Mouse (Mus musculus) heart, embryonic 12.5 days (tissue): ENCODE measurements around the gene Fam160a2. TPM values are rescaled to one million over a fixed set of nuclear protein-coding genes. Genes with fewer than 3 reads are reported as not detected.

Source experiments
- ATAC-seq: fragments of 200-750 bp; cut with Nextera tagmentation; 2 replicates; pipeline ENCODE4 v1.8.0; 2017; ENCODE audit warnings: moderate TSS enrichment, moderate library complexity; ENCODE audit not compliant: insufficient number of reproducible peaks, low FRiP score
- H3K27ac ChIP-seq: fragments of 300-500 bp; sonication (generic); 2 replicates; pipeline ENCODE4 v1.5.1; 2016; ENCODE audit warnings: mild to moderate bottlenecking, moderate library complexity; ENCODE audit not compliant: poor library complexity, severe bottlenecking
- H3K27me3 ChIP-seq: fragments of 300-500 bp; sonication (generic); replicated peaks from 2 replicates; pipeline ENCODE4 v1.6.1; 2016; ENCODE audit warnings: mild to moderate bottlenecking, moderate library complexity
- H3K36me3 ChIP-seq: fragments of 300-500 bp; sonication (generic); 2 replicates; pipeline ENCODE4 v1.6.1; 2016; ENCODE audit warnings: mild to moderate bottlenecking, moderate library complexity
- H3K4me1 ChIP-seq: fragments of 300-500 bp; sonication (generic); replicated peaks from 2 replicates; pipeline ENCODE4 v1.6.1; 2016; ENCODE audit warnings: mild to moderate bottlenecking
- H3K4me2 ChIP-seq: fragments of 300-500 bp; sonication (generic); 2 replicates; pipeline ENCODE4 v1.6.1; 2016; ENCODE audit warnings: mild to moderate bottlenecking, moderate library complexity
- H3K4me3 ChIP-seq: fragments of 300-500 bp; sonication (generic); 2 replicates; pipeline ENCODE4 v1.5.1; 2016; ENCODE audit warnings: mild to moderate bottlenecking
- H3K9ac ChIP-seq: fragments of 300-500 bp; sonication (generic); 2 replicates; pipeline ENCODE4 v1.6.1; 2016; ENCODE audit warnings: mild to moderate bottlenecking, moderate library complexity
- H3K9me3 ChIP-seq: fragments of 300-500 bp; sonication (generic); replicated peaks from 2 replicates; pipeline ENCODE4 v1.6.1; 2016; ENCODE audit warnings: mild to moderate bottlenecking, moderate library complexity
- WGBS: fragments of 180-500 bp; shearing (Covaris S2); methylation state at CpG from one replicate; pipeline ENCODE4 v1.1.7; 2016; 5-methylcytosine and 5-hydroxymethylcytosine counted together
- polyA plus RNA-seq: library from polyadenylated mRNA; unstranded; fragments of >200 nt; fragmentation: Nextera tagmentation; extraction: Ambion mirVana; gene quantifications from 2 replicates; pipeline ENCODE4 v1.2.1, GENCODE M21; 2016

Gene Fam160a2
- 34.0 and 36.2 TPM in 2 replicates for polyA plus RNA-seq

GRCm38 (mm10) chr7:105399935-105400624 is at the start of gene Fam160a2:
TSS of gene Fam160a2 (minus strand) at chr7:105400054.
- Histone ChIP-seq H3K9ac (peak within 1 kb of the TSS; percentile 96), H3K9me3 (no peaks in the 10 kb centered on the region), H3K4me3 (peak within 1 kb of the TSS; percentile 94), H3K27me3 (no peaks in the 10 kb centered on the region), H3K4me2 (peak within 1 kb of the TSS; percentile 90), H3K36me3 (peaks cover 6% of the 10 kb centered on the region; the same call in 1 of the 2 replicates), H3K4me1 (peaks cover 7% of the 10 kb centered on the region), H3K27ac (peak within 1 kb of the TSS; percentile 82)
- WGBS, result under 1% methylated on average over 55 of the region's 55 CpGs
- ATAC-seq, result peak; percentile 99

- Histone ChIP-seq H3K36me3 (no peaks in the 10 kb centered on the region), H3K4me2 (no peak overlapping the region), H3K9me3 (no peaks in the 10 kb centered on the region), H3K4me3 (no peak overlapping the region), H3K4me1 (0 out of 2 replicates have a peak, but pooled peaks cover 7% of the 10 kb centered on the region), H3K27ac (no peak overlapping the region), H3K9ac (no peak overlapping the region), H3K27me3 (no peaks in the 10 kb centered on the region)
- WGBS, result 65% methylated on average over 3 of the region's 3 CpGs
- no peak for ATAC-seq
Measured at GRCm38 (mm10) chr7:105445076-105445475, 45.2 kb upstream of the Fam160a2 start.

GRCm38 (mm10) chr7:105441426-105441825 is 41.6 kb upstream of the Fam160a2 start:
- Histone ChIP-seq H3K4me2 (no peak overlapping the region), H3K9ac (no peak overlapping the region), H3K9me3 (no peaks in the 10 kb centered on the region), H3K27me3 (no peaks in the 10 kb centered on the region), H3K4me3 (no peak overlapping the region), H3K4me1 (peaks cover 15% of the 10 kb centered on the region), H3K27ac (no peak overlapping the region), H3K36me3 (no peaks in the 10 kb centered on the region)
- ATAC-seq, result no peak
- WGBS, result 30% methylated on average over 4 of the region's 4 CpGs

GRCm38 (mm10) chr7:105437979-105438772 is 38.3 kb upstream of the Fam160a2 start:
- peaks cover 15% of the 10 kb centered on the region for H3K4me1 ChIP-seq
- H3K36me3 ChIP-seq, result no peaks in the 10 kb centered on the region
- no peak for ATAC-seq
- H3K9ac ChIP-seq, result no peak overlapping the region
- H3K27ac ChIP-seq, result no peak overlapping the region
- no peaks in the 10 kb centered on the region for H3K27me3 ChIP-seq
- no peaks in the 10 kb centered on the region for H3K9me3 ChIP-seq
- no peak overlapping the region for H3K4me2 ChIP-seq
- 44% methylated on average over 7 of the region's 7 CpGs for WGBS
- no peak overlapping the region for H3K4me3 ChIP-seq

- H3K27ac ChIP-seq, result no peak overlapping the region
- ATAC-seq, result peak; percentile 11; the same call in 1 of the 2 replicates
- peaks cover 8% of the 10 kb centered on the region for H3K4me1 ChIP-seq
- H3K9ac ChIP-seq, result no peak overlapping the region
- H3K36me3 ChIP-seq, result no peaks in the 10 kb centered on the region
- WGBS, result 70% methylated on average over 22 of the region's 22 CpGs
- H3K9me3 ChIP-seq, result no peaks in the 10 kb centered on the region
- H3K4me3 ChIP-seq, result no peak overlapping the region
- peaks cover 20% of the 10 kb centered on the region; the same call in 1 of the 2 replicates for H3K27me3 ChIP-seq
- H3K4me2 ChIP-seq, result no peak overlapping the region
Measured at GRCm38 (mm10) chr7:105434798-105435197, 34.9 kb upstream of the Fam160a2 start.

GRCm38 (mm10) chr7:105433859-105434258 is 34.0 kb upstream of the Fam160a2 start:
- H3K27me3 ChIP-seq, result peaks cover 27% of the 10 kb centered on the region
- no peaks in the 10 kb centered on the region for H3K9me3 ChIP-seq
- 80% methylated on average over 17 of the region's 17 CpGs for WGBS
- peaks cover 8% of the 10 kb centered on the region for H3K4me1 ChIP-seq
- no peak overlapping the region for H3K27ac ChIP-seq
- H3K9ac ChIP-seq, result no peak overlapping the region
- no peak for ATAC-seq
- no peaks in the 10 kb centered on the region for H3K36me3 ChIP-seq
- H3K4me2 ChIP-seq, result no peak overlapping the region
- no peak overlapping the region for H3K4me3 ChIP-seq

- no peak overlapping the region for H3K4me3 ChIP-seq
- H3K4me1 ChIP-seq, result no peaks in the 10 kb centered on the region
- H3K36me3 ChIP-seq, result no peaks in the 10 kb centered on the region
- no peak overlapping the region for H3K4me2 ChIP-seq
- no peaks in the 10 kb centered on the region for H3K9me3 ChIP-seq
- H3K9ac ChIP-seq, result no peak overlapping the region
- H3K27me3 ChIP-seq, result peaks cover 42% of the 10 kb centered on the region
- no peak overlapping the region for H3K27ac ChIP-seq
- ATAC-seq, result no peak
- WGBS, result 23% methylated on average over 1 of the region's 1 CpGs
Measured at GRCm38 (mm10) chr7:105432058-105432457, 32.2 kb upstream of the Fam160a2 start.

- Histone ChIP-seq H3K36me3 (no peaks in the 10 kb centered on the region), H3K27ac (no peak overlapping the region), H3K4me2 (peak overlapping the region; percentile 91), H3K27me3 (peaks cover 70% of the 10 kb centered on the region), H3K4me1 (peaks cover 13% of the 10 kb centered on the region; the same call in 1 of the 2 replicates), H3K9me3 (no peaks in the 10 kb centered on the region), H3K4me3 (peak overlapping the region; percentile 50), H3K9ac (peak overlapping the region; percentile 31; the same call in 1 of the 2 replicates)
- ATAC-seq, result 0 out of 2 replicates have a peak, but pooled peaks have one; percentile 9
- 6% methylated on average over 11 of the region's 11 CpGs for WGBS
Measured at GRCm38 (mm10) chr7:105426051-105426450, 26.2 kb upstream of the Fam160a2 start.

- no peaks in the 10 kb centered on the region for H3K9me3 ChIP-seq
- H3K27ac ChIP-seq, result no peak within 1 kb of the TSS
- peak within 1 kb of the TSS; percentile 50 for H3K4me3 ChIP-seq
- WGBS, result 3% methylated on average over 31 of the region's 31 CpGs
- peaks cover 66% of the 10 kb centered on the region for H3K27me3 ChIP-seq
- peak; percentile 73 for ATAC-seq
- peaks cover 16% of the 10 kb centered on the region; the same call in 1 of the 2 replicates for H3K4me1 ChIP-seq
- H3K9ac ChIP-seq, result peak within 1 kb of the TSS; percentile 31; the same call in 1 of the 2 replicates
- no peaks in the 10 kb centered on the region for H3K36me3 ChIP-seq
- H3K4me2 ChIP-seq, result peak within 1 kb of the TSS; percentile 91
Measured at GRCm38 (mm10) chr7:105425424-105426043, 25.7 kb upstream of the Fam160a2 start, which contains the start of gene Cckbr. TSS of gene Cckbr (plus strand) at chr7:105425731.

- Histone ChIP-seq H3K4me3 (no peak overlapping the region), H3K27me3 (peaks cover 57% of the 10 kb centered on the region)
- WGBS, result 13% methylated on average over 5 of the region's 5 CpGs
Measured at GRCm38 (mm10) chr7:105424368-105424767, 24.5 kb upstream of the Fam160a2 start.

More at GRCm38 (mm10) chr7:105424368-105424767, 24.5 kb upstream of the Fam160a2 start:
- no peak overlapping the region for H3K4me2 ChIP-seq
- H3K9ac ChIP-seq, result no peak overlapping the region
- H3K9me3 ChIP-seq, result no peaks in the 10 kb centered on the region
- peaks cover 16% of the 10 kb centered on the region; the same call in 1 of the 2 replicates for H3K4me1 ChIP-seq
- H3K27ac ChIP-seq, result no peak overlapping the region
- no peak for ATAC-seq
- H3K36me3 ChIP-seq, result no peaks in the 10 kb centered on the region
